Mouse (Mus musculus): ENCODE results near the gene Adad2.

DNA sequence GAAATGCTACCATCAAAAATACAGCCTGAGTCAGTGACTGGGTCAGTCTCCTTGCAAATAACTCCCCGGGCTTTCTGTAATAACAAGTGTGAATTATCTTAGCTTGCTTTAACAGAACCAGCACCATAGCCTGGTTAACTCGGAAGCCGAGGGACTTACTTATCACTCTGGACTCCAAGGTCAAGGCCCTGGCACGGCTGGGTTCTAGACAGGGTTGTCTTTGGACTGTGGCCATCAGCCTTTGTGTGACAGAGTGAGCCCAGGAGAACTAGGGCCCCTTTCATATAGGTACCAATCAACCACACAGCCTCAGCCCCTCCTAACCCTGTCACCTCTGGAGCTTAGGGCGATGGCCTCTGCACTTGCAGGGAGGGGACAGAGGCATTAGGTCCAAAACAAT, 28.5 kb downstream of the Adad2 start:
- TF ChIP-seq POLR2A (IDR thresholded peaks at IDR 0.05; ENCODE audit: borderline replicate concordance, extremely low read depth, insufficient read depth, insufficient read length, poor library complexity, severe bottlenecking), result no peak
- no peak for TF ChIP-seq CTCF (IDR thresholded peaks at IDR 0.05; ENCODE audit: borderline replicate concordance, extremely low read depth, insufficient read depth, insufficient read length)
